Mouse (Mus musculus) heart, embryonic 15.5 days (tissue): ENCODE measurements around the gene Cers1. TPM values are rescaled to one million over a fixed set of nuclear protein-coding genes. Genes with fewer than 3 reads are reported as not detected.

ENCODE experiments used
- ATAC-seq: fragments of 200-750 bp; cut with Nextera tagmentation; replicated peaks from 2 replicates; pipeline ENCODE4 v1.8.0; 2017; ENCODE audit warnings: low read depth, moderate TSS enrichment; ENCODE audit not compliant: insufficient number of reproducible peaks, insufficient read depth, low FRiP score
- H3K27ac ChIP-seq: fragments of 300-500 bp; sonication (generic); 2 replicates; pipeline ENCODE4 v1.5.1; 2015; ENCODE audit warnings: mild to moderate bottlenecking, inconsistent platforms
- H3K27me3 ChIP-seq: fragments of 300-500 bp; sonication (generic); 2 replicates; pipeline ENCODE4 v1.6.1; 2015; ENCODE audit warnings: inconsistent platforms
- H3K36me3 ChIP-seq: fragments of 300-500 bp; sonication (generic); 2 replicates; pipeline ENCODE4 v1.6.1; 2015; ENCODE audit warnings: mild to moderate bottlenecking, inconsistent platforms
- H3K4me1 ChIP-seq: fragments of 300-500 bp; sonication (generic); replicated peaks from 2 replicates; pipeline ENCODE4 v1.6.1; 2015; ENCODE audit warnings: inconsistent platforms
- H3K4me2 ChIP-seq: fragments of 300-500 bp; sonication (generic); 2 replicates; pipeline ENCODE4 v1.6.1; 2015; ENCODE audit warnings: inconsistent platforms, mild to moderate bottlenecking, moderate library complexity
- H3K4me3 ChIP-seq: fragments of 300-500 bp; sonication (generic); 2 replicates; pipeline ENCODE4 v1.5.1; 2015; ENCODE audit warnings: mild to moderate bottlenecking, inconsistent platforms
- H3K9ac ChIP-seq: fragments of 300-500 bp; sonication (generic); 2 replicates; pipeline ENCODE4 v1.6.1; 2015; ENCODE audit warnings: mild to moderate bottlenecking, inconsistent platforms
- H3K9me3 ChIP-seq: fragments of 300-500 bp; sonication (generic); replicated peaks from 2 replicates; pipeline ENCODE4 v1.6.1; 2016; ENCODE audit warnings: inconsistent platforms
- WGBS: fragments of 180-500 bp; shearing (Covaris S2); methylation state at CpG from one replicate; pipeline ENCODE4 v1.1.7; 2015; ENCODE audit warnings: mixed read lengths; 5-methylcytosine and 5-hydroxymethylcytosine counted together
- polyA plus RNA-seq: library from polyadenylated mRNA; unstranded; fragments of >200 nt; fragmentation: Nextera tagmentation; extraction: Ambion mirVana; gene quantifications from 2 replicates; pipeline ENCODE4 v1.2.1, GENCODE M21; 2015

Cers1 gene
- polyA plus RNA-seq, result 1.3 and 2.3 TPM in 2 replicates

- Histone ChIP-seq H3K4me2 (peak within 1 kb of the TSS; percentile 78), H3K9me3 (no peaks in the 10 kb centered on the region), H3K27me3 (0 out of 2 replicates have a peak, but pooled peaks cover 4% of the 10 kb centered on the region), H3K9ac (peak within 1 kb of the TSS; percentile 47), H3K4me3 (peak within 1 kb of the TSS; percentile 53), H3K4me1 (peaks cover 35% of the 10 kb centered on the region), H3K27ac (peak within 1 kb of the TSS; percentile 10; the same call in 1 of the 2 replicates), H3K36me3 (peaks cover 24% of the 10 kb centered on the region)
- 3% methylated on average over 66 of the region's 66 CpGs for WGBS
- peak; percentile 65 for ATAC-seq
Observed at GRCm38 (mm10) chr8:70315624-70316510, at the start of gene Cers1. TSS of gene Cers1 (plus strand) at chr8:70315775.

DNA sequence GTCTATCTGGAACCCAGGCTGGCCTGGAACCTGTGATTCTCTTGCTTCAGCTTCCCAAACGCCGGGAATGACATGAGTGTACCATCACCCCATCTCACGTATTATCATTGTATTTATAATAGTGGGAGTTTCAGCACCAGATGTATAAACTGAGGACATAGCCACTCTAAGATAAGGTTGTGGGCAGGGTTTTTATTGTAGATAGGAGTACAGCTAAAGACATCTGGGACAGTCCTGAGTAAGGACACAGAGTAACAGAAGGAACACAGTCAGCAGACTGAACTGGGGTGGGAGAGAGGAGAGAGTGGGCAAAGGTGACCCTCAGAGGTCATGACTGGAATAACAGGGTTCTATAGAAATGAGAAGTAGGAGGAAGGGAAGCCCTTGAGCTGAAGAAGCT lies 47.9 kb upstream of the Cers1 start:
- no peak for ATAC-seq
- no peak overlapping the region for H3K4me2 ChIP-seq
- no peak overlapping the region for H3K4me3 ChIP-seq
- WGBS, result 76% methylated on average over 3 of the region's 3 CpGs
- peaks cover 20% of the 10 kb centered on the region for H3K36me3 ChIP-seq
- peaks cover 11% of the 10 kb centered on the region for H3K4me1 ChIP-seq
- H3K27me3 ChIP-seq, result no peaks in the 10 kb centered on the region
- H3K9me3 ChIP-seq, result no peaks in the 10 kb centered on the region
- no peak overlapping the region for H3K27ac ChIP-seq
- H3K9ac ChIP-seq, result no peak overlapping the region

DNA sequence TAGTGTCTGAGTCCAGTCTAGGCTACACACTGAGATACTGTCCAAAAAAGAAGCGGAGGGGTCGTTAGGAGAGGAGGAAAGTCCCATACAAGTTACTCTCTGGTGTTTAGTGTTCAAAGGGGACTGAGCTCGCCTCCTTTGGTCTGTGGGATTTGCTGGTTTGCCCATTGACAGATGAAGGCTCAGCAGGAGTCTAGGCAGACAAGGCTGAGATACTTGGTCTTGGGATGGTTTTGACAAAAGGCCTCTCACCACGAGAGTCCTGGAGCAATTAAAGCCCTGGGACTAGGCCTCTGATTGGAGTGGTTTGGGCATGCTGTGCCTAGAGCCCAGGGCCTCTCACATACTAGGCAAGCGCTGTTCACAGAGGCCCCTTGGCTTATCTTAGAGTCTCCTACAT lies 47.3 kb upstream of the Cers1 start:
- Histone ChIP-seq H3K4me3 (no peak overlapping the region), H3K4me2 (no peak overlapping the region), H3K36me3 (peaks cover 14% of the 10 kb centered on the region), H3K4me1 (peaks cover 11% of the 10 kb centered on the region), H3K9me3 (no peaks in the 10 kb centered on the region), H3K27me3 (no peaks in the 10 kb centered on the region), H3K27ac (no peak overlapping the region), H3K9ac (no peak overlapping the region)
- ATAC-seq, result no peak
- WGBS, result 63% methylated on average over 5 of the region's 5 CpGs

- peaks cover 8% of the 10 kb centered on the region; the same call in 1 of the 2 replicates for H3K36me3 ChIP-seq
- H3K27me3 ChIP-seq, result no peaks in the 10 kb centered on the region
- peaks cover 11% of the 10 kb centered on the region for H3K4me1 ChIP-seq
- 48% methylated on average over 11 of the region's 11 CpGs for WGBS
- H3K9me3 ChIP-seq, result no peaks in the 10 kb centered on the region
- H3K27ac ChIP-seq, result no peak overlapping the region
- H3K4me2 ChIP-seq, result no peak overlapping the region
- no peak overlapping the region for H3K4me3 ChIP-seq
- no peak overlapping the region for H3K9ac ChIP-seq
- no peak for ATAC-seq
Observed at GRCm38 (mm10) chr8:70268799-70269565, 46.6 kb upstream of the Cers1 start.

- no peak overlapping the region for H3K4me3 ChIP-seq
- no peak overlapping the region for H3K27ac ChIP-seq
- no peak overlapping the region for H3K4me2 ChIP-seq
- no peaks in the 10 kb centered on the region for H3K9me3 ChIP-seq
- H3K27me3 ChIP-seq, result no peaks in the 10 kb centered on the region
- 0 out of 2 replicates have a peak, but pooled peaks have one; percentile 53 for ATAC-seq
- H3K9ac ChIP-seq, result no peak overlapping the region
- WGBS, result 42% methylated on average over 3 of the region's 3 CpGs
- no peaks in the 10 kb centered on the region for H3K36me3 ChIP-seq
- H3K4me1 ChIP-seq, result peaks cover 11% of the 10 kb centered on the region
Observed at GRCm38 (mm10) chr8:70272949-70273348, 42.6 kb upstream of the Cers1 start.

DNA sequence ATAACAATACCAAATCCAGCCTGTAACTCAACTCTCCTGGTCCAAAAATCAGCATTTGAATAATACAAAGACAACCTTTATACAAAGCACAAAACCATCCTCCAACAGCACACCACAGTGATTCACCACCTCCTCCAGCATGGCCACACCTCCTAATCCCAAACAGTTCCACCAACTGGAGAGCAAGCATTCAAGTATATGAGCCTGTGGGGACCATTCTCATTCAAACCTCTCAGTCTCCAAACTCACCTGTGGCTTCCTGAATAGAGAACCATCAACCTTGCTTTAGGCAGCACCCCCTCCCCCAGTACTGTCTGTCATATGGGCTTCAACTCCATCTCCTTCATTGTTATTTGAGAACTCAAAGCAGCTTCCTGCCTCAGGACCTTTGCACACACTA lies 41.2 kb upstream of the Cers1 start:
- no peak overlapping the region for H3K9ac ChIP-seq
- no peaks in the 10 kb centered on the region for H3K9me3 ChIP-seq
- peaks cover 15% of the 10 kb centered on the region for H3K4me1 ChIP-seq
- no peak overlapping the region for H3K27ac ChIP-seq
- no peaks in the 10 kb centered on the region for H3K36me3 ChIP-seq
- H3K4me3 ChIP-seq, result no peak overlapping the region
- H3K27me3 ChIP-seq, result no peaks in the 10 kb centered on the region
- no peak overlapping the region for H3K4me2 ChIP-seq
- ATAC-seq, result no peak

DNA sequence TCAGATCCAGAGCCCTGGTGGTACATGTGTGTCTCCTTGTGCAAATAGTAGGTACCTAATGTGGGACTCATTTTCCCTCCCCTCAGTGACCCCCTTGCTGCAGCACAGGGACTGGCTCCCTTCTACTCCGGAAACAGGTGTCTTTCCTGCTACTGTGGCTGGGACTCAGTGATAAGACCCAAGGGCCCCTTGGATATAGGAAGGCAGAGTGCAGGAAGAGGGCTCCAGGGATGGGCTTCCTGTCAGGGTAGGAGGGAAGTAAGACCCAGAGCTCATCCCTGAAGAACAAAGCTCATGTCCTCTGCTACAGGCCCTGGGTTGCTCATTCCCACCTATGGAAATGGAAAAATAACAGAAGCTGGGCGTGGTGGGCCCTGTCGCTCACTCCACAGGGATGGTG lies 39.1 kb upstream of the Cers1 start:
- Histone ChIP-seq H3K36me3 (no peaks in the 10 kb centered on the region), H3K9me3 (no peaks in the 10 kb centered on the region), H3K4me2 (no peak overlapping the region), H3K4me3 (no peak overlapping the region), H3K27me3 (no peaks in the 10 kb centered on the region), H3K4me1 (peaks cover 27% of the 10 kb centered on the region), H3K27ac (peak overlapping the region; percentile 63), H3K9ac (no peak overlapping the region)
- peak; percentile 58 for ATAC-seq
- WGBS, result 73% methylated on average over 3 of the region's 3 CpGs

DNA sequence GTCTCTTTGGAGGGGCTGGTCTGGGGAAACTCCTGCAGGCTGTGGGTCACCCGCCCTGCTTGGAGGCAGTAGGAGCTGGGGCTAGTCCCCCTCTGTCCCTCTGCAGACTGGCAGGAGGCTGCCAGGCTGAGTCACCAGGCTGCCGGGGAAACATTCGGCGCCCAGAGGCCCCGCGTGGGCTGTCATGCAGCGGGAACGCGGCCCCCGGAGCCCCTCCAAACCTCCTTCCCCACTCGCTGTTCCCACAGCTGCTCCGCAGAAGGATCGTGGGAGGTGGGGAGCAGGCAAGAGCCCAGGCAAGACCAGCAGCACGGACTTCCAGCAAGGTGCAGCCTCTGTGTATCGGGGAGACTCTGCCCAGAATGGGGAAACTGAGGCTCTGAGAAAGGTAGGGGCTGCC lies 37.4 kb upstream of the Cers1 start:
- H3K4me1 ChIP-seq, result peaks cover 38% of the 10 kb centered on the region
- no peak overlapping the region for H3K4me3 ChIP-seq
- no peaks in the 10 kb centered on the region for H3K36me3 ChIP-seq
- ATAC-seq, result no peak
- H3K27ac ChIP-seq, result no peak overlapping the region
- H3K27me3 ChIP-seq, result no peaks in the 10 kb centered on the region
- no peak overlapping the region for H3K4me2 ChIP-seq
- WGBS, result 64% methylated on average over 15 of the region's 15 CpGs
- H3K9ac ChIP-seq, result peak overlapping the region; percentile 33; the same call in 1 of the 2 replicates
- H3K9me3 ChIP-seq, result no peaks in the 10 kb centered on the region

DNA sequence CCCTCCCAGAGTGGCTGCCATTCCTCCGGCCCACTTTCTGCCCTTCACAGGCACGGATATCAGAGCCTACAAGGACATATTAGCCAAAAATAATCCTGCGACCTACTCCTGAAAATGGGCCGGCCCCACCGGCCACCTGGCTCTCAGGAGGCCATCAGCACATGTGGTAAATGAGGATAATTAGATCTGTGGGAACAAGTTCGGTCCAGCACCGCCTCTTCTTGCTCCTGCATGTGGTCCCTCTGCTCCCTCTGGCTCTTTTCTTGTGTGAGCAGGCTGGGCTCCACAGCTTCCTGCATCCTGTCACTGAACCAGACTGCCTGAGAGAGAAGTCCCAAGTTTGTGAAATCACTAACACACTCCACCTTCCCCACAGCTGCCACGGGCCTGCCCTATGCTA lies 36.3 kb upstream of the Cers1 start:
- no peaks in the 10 kb centered on the region for H3K9me3 ChIP-seq
- no peak overlapping the region for H3K4me2 ChIP-seq
- no peak overlapping the region for H3K4me3 ChIP-seq
- peak overlapping the region; percentile 68 for H3K27ac ChIP-seq
- ATAC-seq, result no peak
- H3K36me3 ChIP-seq, result no peaks in the 10 kb centered on the region
- H3K9ac ChIP-seq, result no peak overlapping the region
- H3K27me3 ChIP-seq, result no peaks in the 10 kb centered on the region
- WGBS, result 36% methylated on average over 8 of the region's 8 CpGs
- H3K4me1 ChIP-seq, result peaks cover 43% of the 10 kb centered on the region

DNA sequence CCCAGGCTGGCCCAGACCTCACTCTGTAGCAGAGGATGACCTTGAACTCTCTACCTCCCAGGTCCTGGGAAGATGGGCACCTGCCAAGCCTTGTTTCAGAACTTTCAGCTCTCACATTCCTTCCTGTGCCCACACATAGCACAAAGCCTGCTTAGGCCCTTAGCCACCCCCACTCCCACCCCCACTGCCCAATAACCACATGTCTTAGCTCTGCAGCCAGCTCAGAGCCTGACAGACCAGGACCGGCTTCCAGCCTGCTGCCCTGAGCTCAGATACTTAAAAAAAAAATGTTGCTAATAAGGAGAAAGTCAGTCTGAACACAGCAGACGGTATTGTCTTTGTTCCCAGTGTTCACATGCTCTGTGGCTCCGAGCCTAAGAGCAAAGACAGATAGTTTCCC lies 34.6 kb upstream of the Cers1 start:
- no peak overlapping the region for H3K4me2 ChIP-seq
- H3K4me1 ChIP-seq, result peaks cover 43% of the 10 kb centered on the region
- WGBS, result 43% methylated on average over 3 of the region's 3 CpGs
- no peaks in the 10 kb centered on the region for H3K27me3 ChIP-seq
- no peak overlapping the region for H3K4me3 ChIP-seq
- ATAC-seq, result no peak
- H3K36me3 ChIP-seq, result peaks cover 9% of the 10 kb centered on the region
- H3K27ac ChIP-seq, result peak overlapping the region; percentile 86; the same call in 1 of the 2 replicates
- no peak overlapping the region for H3K9ac ChIP-seq
- H3K9me3 ChIP-seq, result no peaks in the 10 kb centered on the region

GRCm38 (mm10) chr8:70282603-70283135 lies 32.9 kb upstream of the Cers1 start, which contains the start of gene Homer3:
TSS of gene Homer3 (plus strand) at chr8:70282827.
- Histone ChIP-seq H3K4me1 (peaks cover 43% of the 10 kb centered on the region), H3K9me3 (no peaks in the 10 kb centered on the region), H3K27ac (peak within 1 kb of the TSS; percentile 86), H3K27me3 (no peaks in the 10 kb centered on the region), H3K9ac (peak within 1 kb of the TSS; percentile 96), H3K4me2 (peak within 1 kb of the TSS; percentile 96), H3K36me3 (peaks cover 25% of the 10 kb centered on the region), H3K4me3 (peak within 1 kb of the TSS; percentile 97)
- peak; percentile 87 for ATAC-seq
- WGBS, result 2% methylated on average over 36 of the region's 36 CpGs
